Mouse (Mus musculus): ENCODE results near the gene Gm7073.

GRCm38 (mm10) chrX:60414563-60415111 is 124.4 kb downstream of the Gm7073 start:
- no peak for TF ChIP-seq CTCF (IDR thresholded peaks at IDR 0.05; ENCODE audit: control insufficient read depth, insufficient read depth, low read length)
- no peak for TF ChIP-seq POLR2A (IDR thresholded peaks at IDR 0.05; ENCODE audit: borderline replicate concordance, control insufficient read depth, low read depth, low read length)
